Mouse (Mus musculus) kidney, embryonic 15.5 days (tissue): ENCODE results near the gene Lpcat4. TPM values are rescaled to one million over a fixed set of nuclear protein-coding genes. Genes with fewer than 3 reads are reported as not detected.
A peak's percentile ranks its signal among the peaks of the same experiment; 100 is the strongest.

Source experiments
- ATAC-seq: fragments of 200-750 bp; cut with Nextera tagmentation; replicated peaks from 2 replicates; pipeline ENCODE4 v1.8.0; 2017; ENCODE audit warnings: moderate TSS enrichment; ENCODE audit not compliant: low FRiP score
- H3K27ac ChIP-seq: fragments of 300-500 bp; sonication (generic); 2 replicates; pipeline ENCODE4 v1.5.1; 2015; ENCODE audit warnings: mild to moderate bottlenecking, inconsistent platforms
- H3K27me3 ChIP-seq: fragments of 300-500 bp; sonication (generic); 2 replicates; pipeline ENCODE4 v1.6.1; 2015; ENCODE audit warnings: inconsistent platforms
- H3K36me3 ChIP-seq: fragments of 300-500 bp; sonication (generic); 2 replicates; pipeline ENCODE4 v1.6.1; 2015; ENCODE audit warnings: inconsistent platforms
- H3K4me1 ChIP-seq: fragments of 300-500 bp; sonication (generic); 2 replicates; pipeline ENCODE4 v1.6.1; 2015; ENCODE audit warnings: inconsistent platforms
- H3K4me2 ChIP-seq: fragments of 300-500 bp; sonication (generic); 2 replicates; pipeline ENCODE4 v1.6.1; 2015; ENCODE audit warnings: moderate library complexity, mild to moderate bottlenecking, inconsistent platforms
- H3K4me3 ChIP-seq: fragments of 300-500 bp; sonication (generic); replicated peaks from 2 replicates; pipeline ENCODE4 v1.5.1; 2015; ENCODE audit warnings: mild to moderate bottlenecking, inconsistent platforms
- H3K9ac ChIP-seq: fragments of 300-500 bp; sonication (generic); 2 replicates; pipeline ENCODE4 v1.6.1; 2015; ENCODE audit warnings: mild to moderate bottlenecking, inconsistent platforms
- H3K9me3 ChIP-seq: fragments of 300-500 bp; sonication (generic); replicated peaks from 2 replicates; pipeline ENCODE4 v1.6.1; 2016; ENCODE audit warnings: inconsistent platforms
- WGBS: fragments of 180-500 bp; shearing (Covaris S2); methylation state at CpG from one replicate; pipeline ENCODE4 v1.1.7; 2015; ENCODE audit warnings: mixed read lengths; 5-methylcytosine and 5-hydroxymethylcytosine counted together
- polyA plus RNA-seq: library from polyadenylated mRNA; unstranded; fragments of >200 nt; fragmentation: Nextera tagmentation; extraction: Ambion mirVana; gene quantifications from 2 replicates; pipeline ENCODE4 v1.2.1, GENCODE M21; 2015

Gene Lpcat4
- 23.1 and 25.7 TPM in 2 replicates for polyA plus RNA-seq

DNA sequence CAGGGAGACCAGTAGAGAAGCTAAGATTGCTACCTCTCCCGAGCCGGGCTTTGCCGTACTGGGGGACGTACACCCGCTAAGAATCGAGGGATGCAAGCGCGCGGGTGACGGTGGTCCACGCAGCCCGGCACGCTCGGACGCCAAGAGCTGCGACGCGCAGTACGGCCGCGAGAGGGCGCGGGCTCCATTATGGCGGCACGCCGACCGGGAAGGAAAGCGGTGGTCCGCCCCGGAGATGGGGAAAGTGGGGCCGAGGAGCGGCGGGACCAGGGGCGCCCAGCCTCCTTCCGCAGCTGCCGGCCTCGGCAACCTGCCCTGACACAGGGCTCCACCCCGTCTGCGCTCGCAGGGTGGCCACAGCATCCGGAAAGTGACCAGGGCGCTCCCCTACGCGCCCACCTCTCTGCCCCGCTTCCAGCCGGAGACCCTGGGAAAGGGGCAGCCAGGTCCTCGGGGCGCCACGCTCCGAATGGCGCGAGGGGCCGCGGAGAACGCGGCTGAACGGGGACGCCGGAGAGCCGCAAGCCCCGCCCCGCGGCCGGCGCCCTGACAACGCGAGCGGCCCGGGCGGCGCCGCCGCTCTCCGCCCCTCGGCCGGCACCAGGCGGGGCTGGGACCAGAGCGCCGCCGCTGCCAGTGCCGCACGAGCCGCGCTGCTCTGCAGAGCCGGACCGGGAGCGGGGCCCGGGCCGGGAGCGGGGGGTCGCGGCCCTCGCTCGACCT, at the start of gene Lpcat4:
TSS of gene Lpcat4 (plus strand) at position 257 of the 723 bp plus-strand sequence.
- peaks cover 35% of the 10 kb centered on the region for H3K4me1 ChIP-seq
- H3K9ac ChIP-seq: peak within 1 kb of the TSS; percentile 77
- H3K4me3 ChIP-seq: peak within 1 kb of the TSS; percentile 86
- H3K36me3 ChIP-seq: peaks cover 6% of the 10 kb centered on the region
- under 1% methylated on average over 62 of the region's 94 CpGs for WGBS
- H3K9me3 ChIP-seq: no peaks in the 10 kb centered on the region
- H3K4me2 ChIP-seq: peak within 1 kb of the TSS; percentile 94
- 0 out of 2 replicates have a peak, but pooled peaks cover 3% of the 10 kb centered on the region for H3K27me3 ChIP-seq
- ATAC-seq: peak; percentile 92
- peak within 1 kb of the TSS; percentile 97 for H3K27ac ChIP-seq

- no peak overlapping the region for H3K4me2 ChIP-seq
- no peaks in the 10 kb centered on the region for H3K9me3 ChIP-seq
- H3K4me1 ChIP-seq: no peaks in the 10 kb centered on the region
- ATAC-seq: no peak
- H3K27me3 ChIP-seq: no peaks in the 10 kb centered on the region
- H3K36me3 ChIP-seq: no peaks in the 10 kb centered on the region
- no peak overlapping the region for H3K27ac ChIP-seq
- 0% methylated on average over 2 of the region's 2 CpGs for WGBS
- H3K9ac ChIP-seq: no peak overlapping the region
- no peak overlapping the region for H3K4me3 ChIP-seq
Measured at GRCm38 (mm10) chr2:112196859-112197258, 42.4 kb upstream of the Lpcat4 start.

DNA sequence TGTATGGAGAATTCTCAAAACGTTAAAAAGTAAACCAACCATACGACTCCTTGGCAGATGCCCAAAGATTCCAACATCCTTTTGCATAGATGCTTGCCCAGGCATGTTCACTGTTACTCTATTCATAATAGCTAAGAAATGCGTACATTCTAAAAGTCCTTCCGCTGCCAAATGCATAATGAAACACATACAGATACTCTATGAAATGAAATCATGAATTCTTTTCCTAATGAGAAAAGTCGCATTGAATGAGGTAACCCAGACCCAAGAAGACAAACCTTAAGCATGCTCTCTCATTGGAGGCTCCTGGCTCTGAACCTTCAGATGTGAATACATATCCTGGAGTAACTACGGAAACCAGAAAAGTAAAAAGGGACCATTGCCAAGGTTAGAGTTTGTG, 36.2 kb upstream of the Lpcat4 start:
- peak; percentile 36; the same call in 1 of the 2 replicates for ATAC-seq
- Histone ChIP-seq H3K36me3 (no peaks in the 10 kb centered on the region), H3K4me3 (no peak overlapping the region), H3K27ac (no peak overlapping the region), H3K9ac (no peak overlapping the region), H3K4me1 (no peaks in the 10 kb centered on the region), H3K9me3 (no peaks in the 10 kb centered on the region), H3K27me3 (no peaks in the 10 kb centered on the region), H3K4me2 (no peak overlapping the region)
- 67% methylated on average over 6 of the region's 6 CpGs for WGBS

DNA sequence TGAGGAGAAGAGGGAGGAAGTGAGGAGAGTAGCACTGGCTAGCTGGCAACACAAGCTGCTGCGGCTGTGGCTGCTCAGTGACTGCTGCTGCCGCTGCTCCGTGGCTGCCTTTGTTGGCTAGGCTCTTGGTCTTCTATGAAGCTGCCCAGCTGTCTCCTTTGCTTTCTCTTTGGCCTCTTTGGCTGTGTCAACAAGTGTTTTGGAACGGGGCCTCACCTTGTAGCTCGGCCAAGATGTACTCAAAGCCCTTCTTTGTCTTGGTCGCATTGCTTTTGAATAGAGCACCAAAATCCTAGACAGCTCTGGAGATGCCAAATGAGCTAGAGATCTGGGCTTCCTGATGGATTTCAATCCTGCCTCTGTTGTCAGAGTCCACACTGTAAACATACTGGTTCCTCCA, 29.1 kb upstream of the Lpcat4 start:
- no peak overlapping the region for H3K9ac ChIP-seq
- H3K9me3 ChIP-seq: no peaks in the 10 kb centered on the region
- no peaks in the 10 kb centered on the region for H3K27me3 ChIP-seq
- no peak overlapping the region for H3K4me2 ChIP-seq
- H3K4me1 ChIP-seq: no peaks in the 10 kb centered on the region
- ATAC-seq: no peak
- 78% methylated on average over 6 of the region's 6 CpGs for WGBS
- H3K27ac ChIP-seq: no peak overlapping the region
- no peak overlapping the region for H3K4me3 ChIP-seq
- no peaks in the 10 kb centered on the region for H3K36me3 ChIP-seq

DNA sequence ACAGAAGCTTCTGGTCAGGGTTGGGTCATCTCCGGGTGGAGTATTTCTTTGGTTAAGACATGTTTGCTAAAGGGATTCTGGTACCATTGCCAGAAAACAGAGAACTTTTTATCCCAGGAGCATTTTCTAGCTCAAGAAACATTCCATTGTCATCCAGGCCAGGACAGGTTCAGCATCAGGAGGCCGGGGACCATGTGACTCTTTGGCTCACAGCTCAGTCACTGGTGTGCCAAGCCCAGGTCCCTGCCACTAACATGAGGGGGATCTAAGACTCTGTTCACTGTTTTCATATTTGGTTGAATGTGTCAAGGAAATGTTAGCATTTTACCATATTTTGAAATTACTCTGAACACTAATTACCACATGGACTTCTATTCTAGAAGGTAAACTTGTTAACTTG, 28.6 kb upstream of the Lpcat4 start:
- no peak for ATAC-seq
- 89% methylated on average over 2 of the region's 2 CpGs for WGBS
- no peak overlapping the region for H3K9ac ChIP-seq
- no peaks in the 10 kb centered on the region for H3K36me3 ChIP-seq
- no peaks in the 10 kb centered on the region for H3K4me1 ChIP-seq
- no peaks in the 10 kb centered on the region for H3K27me3 ChIP-seq
- no peak overlapping the region for H3K4me2 ChIP-seq
- H3K27ac ChIP-seq: no peak overlapping the region
- H3K9me3 ChIP-seq: no peaks in the 10 kb centered on the region
- H3K4me3 ChIP-seq: no peak overlapping the region

DNA sequence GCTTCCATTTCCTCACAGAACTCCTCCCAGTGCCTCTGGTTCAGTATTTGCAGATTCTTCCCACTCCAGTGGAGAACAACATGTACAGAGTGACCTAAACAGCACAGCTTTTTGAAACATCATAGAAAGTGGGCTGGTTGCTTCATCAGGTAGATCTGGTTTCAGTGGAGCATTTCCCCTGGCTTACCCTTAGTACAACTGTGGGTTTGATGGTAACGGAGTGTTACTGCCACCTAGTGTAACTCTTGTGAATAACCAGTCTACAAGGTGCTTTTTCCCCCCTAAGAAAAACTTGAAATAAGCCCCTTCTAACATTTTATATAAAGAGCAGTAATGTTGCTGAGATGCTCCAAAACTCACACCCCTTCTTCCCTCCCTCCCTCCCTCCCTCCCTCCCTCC, 23.3 kb upstream of the Lpcat4 start:
- Histone ChIP-seq H3K27me3 (no peaks in the 10 kb centered on the region), H3K36me3 (no peaks in the 10 kb centered on the region)

GRCm38 (mm10) chr2:112217614-112218013, 21.7 kb upstream of the Lpcat4 start:
- H3K4me3 ChIP-seq: no peak overlapping the region
- WGBS: 80% methylated on average over 6 of the region's 6 CpGs
- no peak for ATAC-seq

More for the DNA sequence above, 23.3 kb upstream of the Lpcat4 start:
- no peak overlapping the region for H3K27ac ChIP-seq
- H3K9me3 ChIP-seq: no peaks in the 10 kb centered on the region
- ATAC-seq: peak; percentile 62; the same call in 1 of the 2 replicates
- no peaks in the 10 kb centered on the region for H3K4me1 ChIP-seq
- 4% methylated on average over 1 of the region's 1 CpGs for WGBS
- H3K4me2 ChIP-seq: no peak overlapping the region
- no peak overlapping the region for H3K9ac ChIP-seq
- H3K4me3 ChIP-seq: no peak overlapping the region

GRCm38 (mm10) chr2:112220880-112221279, 18.4 kb upstream of the Lpcat4 start:
- no peak overlapping the region for H3K9ac ChIP-seq
- 85% methylated on average over 5 of the region's 5 CpGs for WGBS
- H3K36me3 ChIP-seq: no peaks in the 10 kb centered on the region
- no peak for ATAC-seq
- no peak overlapping the region for H3K4me2 ChIP-seq
- H3K27ac ChIP-seq: no peak overlapping the region
- H3K9me3 ChIP-seq: no peaks in the 10 kb centered on the region
- no peaks in the 10 kb centered on the region for H3K27me3 ChIP-seq
- H3K4me3 ChIP-seq: no peak overlapping the region
- H3K4me1 ChIP-seq: no peaks in the 10 kb centered on the region

More at GRCm38 (mm10) chr2:112217614-112218013, 21.7 kb upstream of the Lpcat4 start:
- Histone ChIP-seq H3K27me3 (no peaks in the 10 kb centered on the region), H3K4me1 (no peaks in the 10 kb centered on the region), H3K27ac (no peak overlapping the region), H3K36me3 (no peaks in the 10 kb centered on the region), H3K4me2 (no peak overlapping the region), H3K9ac (no peak overlapping the region), H3K9me3 (no peaks in the 10 kb centered on the region)

- no peaks in the 10 kb centered on the region for H3K4me1 ChIP-seq
- no peak overlapping the region for H3K9ac ChIP-seq
- H3K27me3 ChIP-seq: no peaks in the 10 kb centered on the region
- ATAC-seq: no peak
- H3K27ac ChIP-seq: no peak overlapping the region
- 69% methylated on average over 5 of the region's 5 CpGs for WGBS
- no peaks in the 10 kb centered on the region for H3K9me3 ChIP-seq
- no peak overlapping the region for H3K4me3 ChIP-seq
- no peak overlapping the region for H3K4me2 ChIP-seq
- H3K36me3 ChIP-seq: no peaks in the 10 kb centered on the region
Measured at GRCm38 (mm10) chr2:112222607-112223006, 16.7 kb upstream of the Lpcat4 start.

GRCm38 (mm10) chr2:112224356-112224755, 14.9 kb upstream of the Lpcat4 start:
- 50% methylated on average over 4 of the region's 4 CpGs for WGBS
- no peaks in the 10 kb centered on the region for H3K36me3 ChIP-seq
- ATAC-seq: no peak

GRCm38 (mm10) chr2:112232623-112233022, 6.6 kb upstream of the Lpcat4 start:
- WGBS: 80% methylated on average over 1 of the region's 1 CpGs

More at GRCm38 (mm10) chr2:112224356-112224755, 14.9 kb upstream of the Lpcat4 start:
- H3K4me3 ChIP-seq: no peak overlapping the region
- H3K4me2 ChIP-seq: no peak overlapping the region
- no peak overlapping the region for H3K9ac ChIP-seq
- H3K9me3 ChIP-seq: no peaks in the 10 kb centered on the region
- H3K27ac ChIP-seq: no peak overlapping the region
- H3K27me3 ChIP-seq: no peaks in the 10 kb centered on the region
- no peaks in the 10 kb centered on the region for H3K4me1 ChIP-seq

DNA sequence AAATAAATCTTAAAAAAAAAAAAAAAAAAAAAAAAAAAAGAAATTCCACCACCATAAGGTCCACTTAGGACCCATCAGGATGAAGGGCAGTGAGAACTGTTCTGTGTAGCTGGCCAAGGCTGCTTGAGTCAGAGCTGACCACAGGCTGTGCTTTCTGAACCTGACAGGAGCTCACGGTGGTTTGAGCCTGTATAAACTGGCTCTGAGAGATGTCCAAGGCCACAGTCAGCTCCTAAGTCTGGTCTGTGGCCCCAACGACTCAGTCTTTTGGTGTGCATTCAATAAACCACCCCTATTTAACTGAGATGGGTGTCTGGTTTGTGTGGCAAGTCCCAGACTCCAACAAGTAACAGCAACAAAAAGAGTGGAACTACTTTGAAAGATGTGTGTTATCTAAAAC, 2.6 kb upstream of the Lpcat4 start:
- ATAC-seq: no peak
- peaks cover 24% of the 10 kb centered on the region for H3K4me1 ChIP-seq
- 0 out of 2 replicates have a peak, but pooled peaks cover 3% of the 10 kb centered on the region for H3K27me3 ChIP-seq
- no peak overlapping the region for H3K9ac ChIP-seq
- 76% methylated on average over 2 of the region's 2 CpGs for WGBS
- no peak overlapping the region for H3K27ac ChIP-seq
- no peak overlapping the region for H3K4me3 ChIP-seq
- H3K4me2 ChIP-seq: no peak overlapping the region
- no peaks in the 10 kb centered on the region for H3K9me3 ChIP-seq
- no peaks in the 10 kb centered on the region for H3K36me3 ChIP-seq

More at GRCm38 (mm10) chr2:112232623-112233022, 6.6 kb upstream of the Lpcat4 start:
- H3K4me2 ChIP-seq: no peak overlapping the region
- H3K9ac ChIP-seq: no peak overlapping the region
- H3K36me3 ChIP-seq: no peaks in the 10 kb centered on the region
- no peaks in the 10 kb centered on the region for H3K27me3 ChIP-seq
- no peaks in the 10 kb centered on the region for H3K9me3 ChIP-seq
- no peak overlapping the region for H3K4me3 ChIP-seq
- ATAC-seq: no peak
- no peaks in the 10 kb centered on the region for H3K4me1 ChIP-seq
- H3K27ac ChIP-seq: no peak overlapping the region
